Mouse (Mus musculus) gastrocnemius, postnatal 36 days (tissue): ENCODE measurements around the gene Grik5. TPM values are rescaled to one million over a fixed set of nuclear protein-coding genes. Genes with fewer than 3 reads are reported as not detected.

ENCODE experiments used
- DNase-seq, 2 experiments: peaks; one replicate each; pipeline ENCODE4 v3.0.0; 2022
- intact Hi-C: fragments of 180-260 bp; cut with DNase I; formaldehyde crosslinking; loops from one replicate; pipeline ENCODE4 v1.15.1; 2025
- total RNA-seq, 2 experiments: library from RNA; stranded (reverse); gene quantifications; 2 replicates each; pipeline ENCODE4 v1.2.3; 2021

The Grik5 gene
- total RNA-seq, 2 experiments from 2014 or later, result 2.6 to 3.2 TPM

DNA sequence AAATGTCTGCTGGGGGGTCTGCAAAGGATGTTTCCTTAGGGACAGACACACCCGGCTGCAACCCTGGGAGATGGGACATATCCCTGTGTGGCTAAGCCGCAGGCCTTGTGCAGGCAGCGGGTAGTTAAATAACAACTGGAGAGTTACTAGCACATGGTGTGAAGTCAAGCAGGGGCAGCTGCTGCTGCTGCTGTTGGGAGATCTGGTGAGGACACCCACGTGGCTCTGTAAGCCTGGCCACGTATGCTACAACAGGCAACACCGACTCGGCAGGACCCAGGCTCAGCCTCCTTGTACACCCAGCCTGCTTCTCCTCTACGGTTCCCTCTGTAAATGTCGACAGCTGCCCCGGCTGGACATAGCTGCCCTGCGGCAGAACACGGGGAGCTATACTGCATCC is 30.2 kb downstream of the Grik5 start:
- intact Hi-C loops, result no loop called here
- no peak for DNase-seq

DNA sequence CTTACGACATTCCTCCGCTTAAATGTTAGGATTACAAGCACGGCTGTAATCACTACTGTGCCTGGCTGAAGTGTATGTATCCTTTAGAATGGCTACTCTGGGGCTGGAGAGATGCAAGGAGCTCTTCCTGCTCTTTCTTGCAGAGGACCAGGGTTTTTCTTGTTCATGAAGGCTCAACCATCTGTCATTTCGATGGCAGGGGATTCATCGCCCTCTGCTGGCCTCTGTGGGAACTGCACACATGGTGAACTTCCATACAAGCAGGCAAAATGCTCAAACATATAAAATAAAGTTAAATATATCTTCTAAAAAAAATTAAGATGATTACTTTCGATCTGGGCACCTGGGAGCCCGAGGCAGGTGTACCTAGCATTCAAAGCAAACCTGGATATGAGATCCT is 36.2 kb downstream of the Grik5 start:
- peak; percentile 25 to 49 for DNase-seq
- intact Hi-C loops, result no loop called here

DNA sequence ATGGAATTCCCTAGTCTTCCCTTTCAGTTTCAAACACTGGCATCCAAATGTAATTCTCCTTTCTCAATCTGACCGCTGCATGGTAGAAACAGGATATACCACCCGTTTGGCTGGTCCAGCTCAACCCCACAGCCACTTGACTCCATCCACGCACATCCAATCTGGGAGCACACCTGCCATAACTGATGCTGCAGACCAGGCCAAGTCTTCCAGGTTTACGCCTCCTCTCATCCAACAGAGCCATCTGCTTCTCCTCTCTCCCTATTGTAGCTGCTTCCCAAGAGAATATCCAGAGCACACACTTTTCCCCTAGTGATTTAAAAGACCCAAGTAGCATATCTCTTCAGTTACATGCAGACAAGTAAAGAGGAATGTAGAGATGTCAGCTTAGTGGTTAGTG is 37.4 kb downstream of the Grik5 start:
- intact Hi-C loops, result loop anchor here (5.0 kb wide), 1 partner anchor 58 kb away; no protein-coding TSS in a partner anchor
- DNase-seq, result no peak

DNA sequence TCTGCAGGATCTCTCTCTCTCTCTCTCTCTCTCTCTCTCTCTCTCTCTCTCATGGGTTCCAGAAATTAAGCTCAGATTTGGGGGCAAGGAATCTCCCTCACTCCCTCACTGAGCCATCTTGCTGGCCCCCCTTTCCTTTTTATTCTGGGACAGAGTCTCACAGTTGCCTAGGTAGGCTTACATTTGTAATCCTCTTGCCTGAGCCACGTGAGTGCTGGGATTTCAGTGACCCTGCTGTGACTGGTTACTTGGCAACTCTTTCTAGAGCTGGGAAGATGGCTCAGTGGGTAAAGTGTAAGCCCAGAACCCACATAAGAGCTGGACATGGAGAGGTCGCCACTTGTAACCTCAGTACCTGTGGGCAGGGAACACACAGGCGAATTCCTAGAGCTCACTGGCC is 40.6 kb downstream of the Grik5 start:
- DNase-seq, result no peak
- intact Hi-C loops, result loop anchor here (5.0 kb wide), 1 partner anchor 61 kb away; no protein-coding TSS in a partner anchor

DNA sequence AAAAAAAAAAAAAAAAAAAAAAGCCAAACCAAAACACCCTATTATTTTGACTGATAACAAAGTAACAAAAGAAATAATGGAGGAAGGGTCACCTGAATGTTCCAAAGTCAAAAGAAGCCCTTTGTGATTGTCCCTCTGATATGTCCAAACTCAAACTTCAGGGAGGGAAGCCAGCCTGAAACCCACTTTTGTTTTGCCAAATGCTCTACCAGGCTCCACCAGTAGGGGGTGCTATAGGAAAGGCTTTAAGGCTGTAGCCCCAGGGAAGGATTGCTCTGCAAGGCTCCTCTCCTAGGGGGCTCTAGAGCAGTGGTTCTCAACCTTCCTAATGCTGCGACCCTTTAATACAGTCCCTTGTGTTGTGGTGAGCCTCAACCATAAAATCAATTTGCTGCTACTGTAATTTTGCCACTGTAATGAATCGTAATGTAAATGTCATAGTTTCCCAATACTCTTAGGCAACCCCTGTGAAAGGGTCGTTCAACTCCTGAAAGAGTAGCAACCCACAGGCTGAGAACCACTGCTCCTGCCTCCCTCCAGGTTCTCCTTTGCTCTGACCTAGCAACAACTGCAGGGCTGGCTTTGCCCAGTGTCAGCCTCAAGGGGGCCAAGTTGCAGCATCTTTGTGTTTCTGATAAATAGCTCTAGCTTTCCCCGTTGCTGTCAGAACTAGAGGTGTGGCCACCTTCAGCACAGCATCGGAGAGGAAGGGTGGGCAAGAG is 42.0 kb downstream of the Grik5 start:
- intact Hi-C loops, result loop anchor here (5.0 kb wide), 1 partner anchor 62 kb away; no protein-coding TSS in a partner anchor
- peak in 1 of 2 experiments; percentile 56 for DNase-seq

DNA sequence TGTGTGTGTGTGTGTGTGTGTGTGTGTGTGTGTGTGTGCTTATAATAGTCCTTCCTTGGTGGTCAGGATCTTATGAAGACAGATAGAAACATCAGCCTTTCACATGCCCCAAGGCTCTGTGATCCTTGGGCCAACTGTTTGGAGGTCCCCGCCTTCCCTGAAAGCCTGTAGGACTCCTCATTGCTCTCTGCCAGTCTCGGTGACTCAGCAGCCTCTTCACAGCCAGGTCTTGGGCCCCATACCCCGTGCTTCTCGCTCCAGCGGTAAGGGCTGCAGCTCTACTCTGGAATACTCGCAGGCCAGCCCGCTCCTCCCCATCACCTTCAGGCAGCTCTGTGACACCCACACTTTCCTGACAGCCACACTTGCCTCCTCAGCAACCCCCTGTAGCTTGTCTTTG is 45.7 kb downstream of the Grik5 start:
- intact Hi-C loops, result no loop called here
- DNase-seq, result no peak

DNA sequence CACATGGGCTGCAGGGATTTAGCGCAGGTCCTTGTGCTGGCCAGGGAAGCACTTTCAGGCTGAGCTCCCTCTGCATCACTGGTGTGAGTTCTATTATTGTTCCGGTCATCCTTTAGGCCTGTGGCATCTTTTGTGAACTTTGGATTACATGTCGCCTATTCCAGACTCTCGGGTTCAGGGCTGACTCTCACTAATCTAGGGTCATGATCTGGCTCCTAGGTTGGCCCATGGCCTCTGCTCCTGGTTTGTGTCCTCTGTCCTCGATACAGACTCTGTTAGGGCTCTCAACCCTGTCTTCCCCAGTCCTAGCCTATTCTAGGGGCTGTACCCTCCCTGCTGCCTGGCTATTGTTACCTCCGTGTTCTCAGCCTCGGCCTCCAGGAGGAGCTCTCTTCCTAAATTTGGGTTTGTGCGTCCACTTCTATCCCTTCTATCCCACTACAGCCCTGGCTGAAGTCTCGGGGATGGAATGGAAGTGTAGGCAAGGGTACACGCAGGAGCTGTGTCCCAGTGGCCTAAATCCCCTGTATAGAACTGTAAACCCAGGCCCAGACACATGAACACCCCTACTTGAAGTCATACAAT is 46.2 kb downstream of the Grik5 start:
- DNase-seq, result no peak

DNA sequence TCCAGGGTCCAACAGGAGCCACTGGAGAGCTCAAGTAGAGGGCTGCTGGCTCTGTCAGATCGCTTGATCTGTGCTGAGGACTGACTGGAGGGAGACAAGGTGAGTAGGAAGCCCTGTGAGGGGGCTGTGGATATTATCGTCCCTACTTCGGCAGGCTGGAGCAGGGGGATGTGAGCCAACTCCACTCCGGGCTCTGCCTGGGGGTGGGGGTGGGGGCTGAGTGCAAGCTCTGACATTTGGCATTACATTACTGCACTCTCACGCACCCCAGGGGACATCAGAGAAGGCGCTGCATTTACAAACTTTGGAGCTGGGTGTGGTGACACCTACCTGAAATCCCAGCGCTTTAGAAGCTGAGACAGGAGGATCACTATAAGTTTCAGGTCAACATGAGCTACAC is 60.6 kb downstream of the Grik5 start:
- intact Hi-C loops, result no loop called here
- no peak for DNase-seq

More for the DNA sequence above, 46.2 kb downstream of the Grik5 start:
- intact Hi-C loops, result no loop called here

DNA sequence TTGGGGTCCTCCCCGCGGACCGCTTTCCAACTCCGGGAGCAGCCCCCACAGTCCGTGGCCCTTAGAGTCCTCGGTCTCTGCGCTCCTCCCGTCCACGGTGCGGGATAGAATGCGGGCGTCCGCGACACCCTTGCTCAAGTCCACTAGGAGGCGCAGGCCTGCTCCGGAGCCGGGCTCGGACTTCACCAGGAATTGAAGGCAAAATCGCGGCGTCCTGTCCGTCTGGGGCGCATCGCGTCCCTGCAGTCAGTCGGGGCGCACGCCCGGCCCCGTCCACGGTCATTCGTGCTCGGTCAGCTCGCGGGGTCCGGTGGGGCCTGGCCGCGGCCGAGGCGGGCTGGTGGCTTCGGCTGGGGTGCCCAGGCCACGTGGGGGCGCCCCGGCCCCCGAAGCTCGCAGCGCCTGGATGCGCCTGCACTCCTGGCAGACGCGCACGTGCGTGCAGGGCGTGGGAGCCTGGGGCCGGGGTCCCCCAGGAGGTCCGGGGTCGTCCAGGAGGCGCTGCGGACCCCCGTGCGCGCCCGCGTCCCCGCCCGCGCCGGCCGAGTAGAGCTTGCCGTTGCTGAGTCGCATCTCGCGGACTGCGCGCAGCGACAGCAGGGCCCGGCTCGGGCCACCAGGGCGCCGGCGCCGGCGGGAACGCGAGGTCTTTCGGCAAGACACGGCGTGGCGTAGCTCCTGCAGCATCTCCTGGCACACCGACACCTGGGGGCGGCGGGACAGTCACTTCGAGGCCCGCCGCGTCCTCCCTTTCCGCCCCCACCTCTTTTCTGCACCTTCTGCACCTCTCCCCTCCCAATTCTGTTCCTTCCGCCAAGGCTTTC is 61.8 kb downstream of the Grik5 start:
- intact Hi-C loops, result no loop called here
- no peak for DNase-seq

DNA sequence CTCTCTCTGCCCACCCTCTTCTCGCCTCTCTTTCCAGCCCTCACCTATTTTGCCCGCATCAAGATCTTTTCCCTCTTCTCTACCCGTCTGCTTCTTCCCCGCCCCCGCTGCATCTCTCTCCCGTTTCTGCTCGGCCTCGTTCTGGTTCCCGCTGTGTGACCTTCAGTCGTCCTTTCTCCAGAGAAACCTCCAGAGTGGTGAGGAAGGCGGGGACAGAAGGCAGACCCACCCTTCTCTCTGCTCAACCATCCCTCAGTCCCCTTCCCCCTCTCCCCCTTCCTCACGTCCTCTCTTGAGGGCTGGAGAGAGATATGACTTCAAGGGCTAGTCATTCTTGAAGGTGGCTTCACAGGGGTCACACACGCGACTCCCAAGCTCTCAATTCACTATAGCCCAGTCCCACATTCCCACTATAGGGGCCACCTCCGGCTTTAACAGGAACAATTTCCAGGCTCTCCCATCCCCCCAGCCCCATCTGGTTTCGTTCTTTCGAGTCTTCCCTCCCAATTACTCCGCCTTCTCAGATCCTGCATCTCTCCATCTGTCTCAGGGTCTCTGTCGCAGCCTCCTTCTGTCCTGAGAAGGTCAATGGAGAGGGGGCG is 62.9 kb downstream of the Grik5 start:
- intact Hi-C loops, result no loop called here

DNA sequence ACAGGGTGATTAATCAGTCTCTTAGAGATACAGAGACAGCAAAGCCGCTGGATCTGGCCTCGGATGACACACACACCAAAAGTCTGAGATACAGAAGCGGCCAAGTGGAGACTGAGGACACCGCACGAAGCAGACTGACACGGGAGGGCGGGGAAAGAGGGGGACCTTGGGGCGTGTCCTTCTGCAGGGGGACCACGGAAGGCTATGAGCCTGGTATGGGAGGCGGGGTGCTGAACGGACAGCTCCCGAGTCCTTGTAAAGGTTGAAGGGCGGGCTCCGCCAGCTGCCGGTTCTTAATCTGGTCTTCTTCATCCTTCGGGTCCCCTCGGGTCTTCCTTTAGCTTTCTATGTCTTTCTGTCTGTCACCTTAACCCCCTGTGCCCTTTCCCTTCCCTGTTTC is 63.5 kb downstream of the Grik5 start:
- intact Hi-C loops, result no loop called here
- DNase-seq, result no peak

More for the DNA sequence above, 62.9 kb downstream of the Grik5 start:
- no peak for DNase-seq

DNA sequence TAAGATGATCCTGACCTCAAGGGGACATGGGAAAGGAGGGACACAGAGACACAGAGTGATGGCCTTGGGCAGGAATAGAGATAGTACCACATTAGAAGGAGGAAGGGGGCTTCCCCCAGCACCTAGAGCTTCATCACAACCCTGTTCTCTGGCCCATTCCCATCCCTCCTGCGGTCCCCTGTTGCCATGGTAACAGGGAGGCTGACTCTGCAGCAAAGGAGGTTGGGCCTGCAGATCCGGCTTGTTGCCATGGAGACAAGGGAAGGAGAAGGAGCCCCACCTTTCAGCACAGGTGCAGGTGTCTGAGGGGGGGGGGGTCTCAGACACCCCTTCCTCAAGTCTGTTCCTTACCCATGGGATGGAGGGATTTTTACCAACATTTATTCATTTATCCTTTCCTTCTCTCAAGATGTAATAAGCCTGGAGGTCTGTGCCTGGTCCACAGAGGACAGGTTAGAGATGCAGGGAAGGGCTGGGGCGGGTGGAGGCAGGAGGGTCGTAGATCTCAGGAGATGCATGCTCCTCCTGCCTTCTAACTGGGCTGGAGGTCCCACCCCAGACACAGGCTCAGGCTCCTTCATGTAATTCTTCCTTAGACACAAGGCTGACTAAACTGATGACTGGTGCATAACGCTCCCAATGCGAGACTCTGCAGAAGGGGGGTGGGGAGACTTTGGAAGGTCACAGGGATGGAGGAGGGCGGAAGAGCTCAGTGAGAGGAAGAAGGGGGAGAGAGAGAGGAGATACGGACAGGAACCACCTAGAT is 64.4 kb downstream of the Grik5 start:
- no peak for DNase-seq
- intact Hi-C loops, result no loop called here

DNA sequence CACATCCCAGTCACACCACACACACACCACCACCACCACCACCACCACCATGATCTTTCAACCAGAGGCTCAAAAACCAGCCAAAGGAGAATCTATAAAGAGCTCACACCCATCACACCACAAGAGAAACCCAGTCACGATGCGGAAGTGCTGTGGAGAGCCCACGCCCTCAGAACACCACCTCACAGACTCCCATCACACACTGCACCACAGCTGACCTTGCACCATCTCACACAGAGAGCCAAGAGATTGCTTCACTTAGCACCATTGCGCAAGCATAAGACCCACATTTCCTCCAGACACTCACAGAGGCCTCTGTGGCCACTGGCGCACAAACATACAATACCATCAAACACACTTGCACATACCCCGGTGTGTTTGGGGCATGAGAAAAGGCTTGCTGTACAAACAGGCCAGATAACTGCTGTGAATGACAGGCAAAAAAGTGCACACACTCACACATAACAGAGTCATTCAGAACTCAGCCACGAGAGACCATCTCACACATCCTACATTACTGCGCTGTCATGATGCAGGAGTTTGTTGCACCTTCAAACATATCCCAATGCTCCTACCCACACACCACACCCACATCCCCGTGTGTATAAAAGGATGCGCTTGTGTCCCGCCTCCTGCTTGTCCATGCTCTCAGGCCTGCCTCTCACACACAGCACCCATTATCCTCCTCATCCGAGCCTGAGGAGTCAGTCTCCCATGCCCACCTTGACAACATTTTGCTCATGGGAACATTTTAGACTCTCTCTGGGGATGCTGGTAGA is 65.4 kb downstream of the Grik5 start:
- no peak for DNase-seq
- intact Hi-C loops, result no loop called here

DNA sequence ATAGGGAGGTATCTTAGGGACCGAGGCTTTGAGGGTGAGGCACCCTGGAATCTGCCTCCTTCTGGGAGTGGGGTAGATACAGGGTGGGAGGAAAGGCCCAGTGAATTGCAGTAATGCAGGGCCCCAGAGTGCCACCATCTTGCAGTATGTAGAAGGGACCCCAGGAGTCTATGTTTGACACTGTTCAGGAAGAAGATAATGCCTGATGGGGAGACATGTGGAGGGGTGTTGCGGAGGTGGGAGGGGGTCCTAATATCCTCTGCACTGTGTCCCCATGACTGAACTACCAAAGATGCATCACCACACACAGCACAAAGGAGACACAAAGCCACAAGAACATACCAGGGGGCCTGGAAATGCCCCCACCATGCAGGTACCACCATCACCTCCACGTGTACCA is 66.0 kb downstream of the Grik5 start:
- DNase-seq, result no peak

DNA sequence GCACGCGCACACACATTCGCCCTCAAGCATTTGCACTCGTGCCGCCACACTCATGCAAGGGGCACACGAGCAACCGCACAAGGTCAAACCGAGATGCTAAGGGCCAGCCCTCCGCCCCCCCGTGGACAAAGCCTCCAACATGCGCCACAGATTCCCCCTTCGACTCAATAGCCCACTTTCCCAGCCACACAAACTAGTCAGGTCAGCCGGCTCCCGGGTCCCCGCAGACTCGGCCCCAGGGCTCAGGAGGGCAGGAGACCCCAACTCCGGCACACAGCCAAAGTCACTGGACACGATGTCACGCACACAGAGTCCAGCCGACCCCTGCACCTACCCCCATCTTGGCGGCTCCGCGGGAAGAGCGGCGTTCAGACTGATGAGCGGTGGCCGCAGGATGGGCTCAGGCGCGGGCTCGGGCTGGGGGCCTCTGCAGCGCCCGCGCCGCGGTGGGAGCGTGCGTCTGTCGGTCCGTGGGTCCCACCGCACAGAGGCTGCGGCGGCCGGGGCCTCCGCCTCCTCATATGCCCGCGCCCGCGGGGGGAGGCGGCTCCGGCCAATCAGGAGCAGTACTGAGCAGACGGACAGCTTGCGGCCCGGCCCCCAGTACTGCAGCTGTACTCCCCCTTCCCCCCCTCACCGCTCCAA is 66.6 kb downstream of the Grik5 start, which contains the start of gene Atp1a3:
Gene Atp1a3, minus strand, starts transcription at position 538 of the 645 bp plus-strand sequence.
- DNase-seq, result no peak
- intact Hi-C loops, result no loop called here

More for the DNA sequence above, 66.0 kb downstream of the Grik5 start:
- intact Hi-C loops, result no loop called here

DNA sequence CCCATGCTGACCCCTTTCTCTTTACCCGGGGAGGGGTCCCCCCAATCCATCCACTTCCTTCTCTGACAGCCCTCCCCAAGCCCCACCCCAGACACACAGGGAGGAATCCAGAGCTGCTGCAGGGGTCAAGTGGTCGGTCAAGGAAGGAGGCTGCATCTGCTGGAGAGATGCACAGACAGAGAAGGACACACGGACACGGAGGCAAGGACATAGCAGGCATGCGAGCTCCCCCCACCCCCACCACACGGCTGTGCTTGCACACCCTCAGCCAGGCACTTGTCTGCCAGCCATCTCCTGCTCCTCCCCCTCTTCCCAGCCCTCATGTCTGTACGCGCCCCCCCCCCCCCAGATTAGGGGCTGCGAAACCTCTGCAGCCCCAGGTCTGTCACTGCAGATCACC is 67.3 kb downstream of the Grik5 start:
- intact Hi-C loops, result no loop called here
- DNase-seq, result no peak

DNA sequence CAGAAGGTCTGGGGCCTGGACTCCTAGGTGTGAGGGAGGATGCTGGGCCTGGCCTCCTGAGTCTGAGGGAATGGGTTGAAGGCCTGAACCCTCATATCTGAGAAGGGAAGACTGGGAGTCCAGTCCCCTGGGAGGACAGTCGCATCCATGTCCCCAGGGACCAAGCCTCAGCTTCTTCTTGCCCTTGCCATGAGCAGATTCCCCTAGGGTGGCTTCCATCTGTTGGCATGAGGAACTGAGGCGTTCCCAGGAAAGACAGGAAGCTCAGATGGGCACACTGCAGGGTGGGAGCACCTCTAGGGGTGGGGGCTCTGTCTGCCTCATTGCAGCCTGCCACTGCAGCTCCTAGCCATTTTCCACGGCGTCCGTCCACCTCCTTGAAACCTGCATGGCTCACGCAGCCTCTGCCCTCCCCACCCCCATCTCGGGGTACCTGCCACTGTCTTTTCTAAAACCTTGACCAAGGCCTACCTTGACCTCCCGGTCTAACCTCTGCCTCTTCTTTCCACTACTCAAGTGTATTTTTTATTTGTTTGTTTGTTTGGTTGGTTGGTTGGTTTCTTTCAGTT is 68.2 kb downstream of the Grik5 start:
- intact Hi-C loops, result no loop called here

DNA sequence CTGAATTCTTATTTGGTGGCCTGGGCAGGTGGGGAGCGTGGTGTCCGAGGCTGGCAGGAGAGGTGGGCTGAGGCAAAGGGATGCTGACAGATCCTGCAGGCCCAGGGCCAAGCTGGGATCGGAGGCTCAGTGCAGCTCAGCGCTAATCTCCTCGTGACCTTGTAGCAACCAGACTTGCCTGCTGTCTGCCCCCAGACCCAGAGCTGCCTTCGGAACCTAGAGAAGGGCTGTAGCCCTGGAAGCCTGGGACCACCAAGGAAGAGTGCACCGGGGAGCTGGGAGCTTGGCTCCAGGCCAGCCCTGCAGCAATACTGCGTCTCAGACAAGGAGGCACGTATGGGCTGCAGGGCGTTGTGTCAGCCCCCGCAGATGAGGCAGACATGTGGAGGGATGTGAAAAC is 68.9 kb downstream of the Grik5 start:
- intact Hi-C loops, result no loop called here
- no peak for DNase-seq

More for the DNA sequence above, 68.2 kb downstream of the Grik5 start:
- no peak for DNase-seq
